Mouse (Mus musculus): Measurements from ENCODE around the gene Cbll1.

Gene Cbll1

GRCm38 (mm10) chr12:31499314-31500131, at the start of gene Cbll1:
Gene Cbll1, minus strand, starts transcription at chr12:31499616.
- DNase-seq (ENCODE audit: low spot score in 2 of 2): peak; percentile 86 to 94

- DNase-seq (ENCODE audit: low spot score in 2 of 2): no peak
Observed at GRCm38 (mm10) chr12:31546061-31546460, 46.6 kb upstream of the Cbll1 start.

DNA sequence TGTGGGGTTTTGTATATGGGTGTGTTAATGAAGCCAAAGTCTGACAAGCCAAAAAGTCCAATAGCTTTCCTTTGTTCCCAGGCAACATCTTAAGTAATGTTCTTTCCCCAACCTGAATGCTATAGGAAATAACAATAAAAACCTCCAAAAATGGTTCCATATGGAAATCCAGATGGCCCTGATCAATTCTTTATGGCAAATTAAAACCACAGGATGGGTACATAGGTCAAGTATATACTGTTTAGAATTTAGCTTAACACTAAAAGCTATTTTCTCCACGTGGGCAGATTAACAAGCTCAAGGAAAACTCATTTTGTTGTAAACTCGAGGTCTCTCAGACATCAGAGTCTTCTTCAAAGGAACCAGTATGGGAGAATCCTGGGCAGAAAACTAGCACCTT, 45.8 kb upstream of the Cbll1 start:
- no peak for DNase-seq (ENCODE audit: low spot score in 2 of 2)

DNA sequence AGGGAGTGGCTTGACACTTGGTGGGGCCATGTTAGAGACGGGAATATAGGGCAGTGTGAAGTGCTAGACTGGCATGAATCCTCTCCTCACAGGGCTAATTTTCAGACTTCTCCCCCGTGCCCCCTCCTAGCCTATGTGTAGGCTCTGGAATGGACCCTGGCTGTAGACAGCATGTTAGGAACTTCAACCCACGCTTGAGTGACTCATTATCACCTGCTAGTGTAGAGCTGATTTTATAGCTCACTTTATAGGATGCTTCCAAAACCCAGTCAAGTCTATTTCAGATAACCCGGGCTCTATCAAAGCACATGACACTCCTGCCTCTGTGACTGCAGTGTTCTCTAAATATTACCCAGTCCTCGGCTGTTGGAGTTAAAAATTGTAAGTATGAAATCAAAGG, 42.1 kb upstream of the Cbll1 start:
- DNase-seq (ENCODE audit: low spot score in 2 of 2): no peak

- no peak for DNase-seq (ENCODE audit: low spot score in 2 of 2)
Observed at GRCm38 (mm10) chr12:31539783-31540182, 40.4 kb upstream of the Cbll1 start.

GRCm38 (mm10) chr12:31537515-31538230, 38.3 kb upstream of the Cbll1 start:
- no peak for DNase-seq (ENCODE audit: low spot score in 2 of 2)

- no peak for DNase-seq (ENCODE audit: low spot score in 2 of 2)
Observed at GRCm38 (mm10) chr12:31534060-31534843, 34.8 kb upstream of the Cbll1 start.

DNA sequence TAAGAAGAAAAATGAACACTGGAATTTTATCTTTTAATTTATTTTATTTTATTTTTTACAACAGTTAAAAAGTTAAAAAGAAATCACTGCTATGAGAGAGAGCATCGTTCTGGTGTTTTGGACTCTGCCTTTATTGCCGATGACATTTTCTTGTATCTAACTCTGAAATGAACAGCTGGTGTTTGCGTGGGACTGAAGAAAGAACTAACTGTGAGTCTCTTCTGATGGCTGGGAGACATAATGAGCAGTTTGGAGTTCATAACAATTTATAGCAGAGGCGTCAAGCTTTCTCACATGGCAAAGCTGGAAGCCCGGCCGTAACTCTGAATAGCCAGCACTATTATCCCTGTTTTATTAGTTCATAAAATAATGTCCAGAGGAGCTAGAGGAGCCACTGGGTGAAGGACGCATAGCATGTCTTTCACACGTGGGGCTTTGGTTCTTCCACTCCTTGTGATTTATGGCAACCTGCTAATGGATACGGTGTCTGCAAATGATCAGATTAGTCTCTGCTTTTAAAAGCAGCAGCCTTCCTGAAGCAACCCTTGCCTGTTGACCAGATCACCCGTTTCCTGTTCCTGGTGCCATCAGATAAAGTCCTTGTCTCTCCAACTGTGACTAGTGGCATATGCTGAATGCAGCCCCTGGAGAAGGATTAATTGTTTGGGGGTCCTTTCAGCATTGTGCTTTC, 33.9 kb upstream of the Cbll1 start:
- DNase-seq (ENCODE audit: low spot score in 2 of 2): peak; percentile 30 to 55

DNA sequence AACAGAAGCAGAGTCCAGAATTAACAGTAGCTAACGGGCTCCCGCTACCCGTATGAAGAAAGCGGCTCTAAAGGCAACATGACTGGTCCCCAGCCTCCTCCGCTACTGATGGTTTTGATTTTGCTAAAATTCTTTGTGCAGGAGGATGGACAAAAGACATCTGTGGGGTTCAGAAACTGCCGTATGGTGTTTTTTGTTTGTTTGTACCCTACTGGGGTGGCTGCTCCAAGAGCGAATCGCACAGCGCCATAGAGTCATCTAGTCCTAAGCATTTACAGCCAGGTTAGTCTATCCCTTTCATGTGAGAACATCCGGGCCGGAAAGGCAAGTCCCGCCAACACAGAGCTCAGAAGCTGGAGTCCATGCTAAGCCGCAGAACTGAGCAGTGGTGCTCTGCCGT, 32.6 kb upstream of the Cbll1 start:
- DNase-seq (ENCODE audit: low spot score in 2 of 2): no peak

DNA sequence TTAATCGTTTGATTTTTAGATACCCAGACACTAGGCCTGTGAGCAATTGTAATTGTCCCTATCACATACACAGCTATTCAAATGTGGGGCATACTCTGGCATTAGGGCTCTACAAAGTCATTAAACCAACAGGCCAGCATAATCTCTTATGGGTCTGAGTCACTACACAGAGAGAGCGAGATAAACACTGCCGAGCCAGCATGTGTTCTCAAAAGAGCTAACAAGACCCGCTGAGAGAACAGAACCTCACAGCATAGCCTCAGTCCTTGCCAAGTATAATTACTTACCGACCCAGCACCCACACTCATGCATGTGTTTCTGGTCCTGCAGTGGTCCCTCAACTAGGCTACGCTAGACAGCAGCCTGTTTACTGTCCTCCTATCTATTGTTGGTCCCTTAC, 28.0 kb upstream of the Cbll1 start:
- DNase-seq (ENCODE audit: low spot score in 2 of 2): no peak

GRCm38 (mm10) chr12:31521371-31521770, 22.0 kb upstream of the Cbll1 start:
- no peak for DNase-seq (ENCODE audit: low spot score in 2 of 2)

DNA sequence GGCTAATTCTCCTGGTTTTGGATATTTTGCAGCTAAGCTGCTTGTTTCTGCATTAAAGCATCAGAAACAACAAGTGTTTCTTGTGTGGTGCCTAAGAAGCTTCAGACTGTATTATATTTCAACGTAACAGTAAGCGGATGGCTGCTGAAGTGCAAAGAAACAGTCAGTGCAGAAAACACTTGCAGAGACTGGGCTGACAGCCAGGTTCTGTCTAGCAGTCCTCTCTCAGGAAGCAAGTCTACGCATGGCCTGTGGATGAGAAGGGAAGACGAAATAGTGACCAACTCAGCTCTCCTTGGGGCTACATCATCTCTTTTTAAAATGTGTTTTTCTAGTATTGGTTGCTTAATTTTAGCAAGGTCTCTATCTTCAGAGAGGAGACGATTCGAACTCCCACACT, 20.7 kb upstream of the Cbll1 start:
- DNase-seq (ENCODE audit: low spot score in 2 of 2): no peak

GRCm38 (mm10) chr12:31513724-31514503, 14.5 kb upstream of the Cbll1 start:
- no peak for DNase-seq (ENCODE audit: low spot score in 2 of 2)

GRCm38 (mm10) chr12:31512634-31513411, 13.4 kb upstream of the Cbll1 start:
- DNase-seq (ENCODE audit: low spot score in 2 of 2): no peak

DNA sequence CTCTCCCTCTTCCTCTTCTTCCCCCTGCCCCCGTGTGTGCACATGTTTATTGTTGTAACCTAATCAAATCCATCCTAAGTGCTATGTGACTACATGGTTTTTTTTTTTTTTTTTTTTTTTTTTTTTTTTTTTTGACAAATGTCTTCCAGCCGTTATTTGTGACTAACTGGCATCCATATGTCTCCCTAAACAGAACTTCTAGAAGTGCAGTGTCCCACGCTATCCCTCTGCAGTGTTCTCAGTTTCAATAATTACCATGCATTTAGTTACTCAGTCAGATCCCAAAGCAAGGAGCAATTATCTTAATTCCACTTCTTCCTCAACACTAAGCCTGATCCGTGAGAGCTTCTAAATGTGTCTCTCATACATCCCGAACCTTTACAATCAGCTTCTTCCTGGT, 11.8 kb upstream of the Cbll1 start:
- DNase-seq (ENCODE audit: low spot score in 2 of 2): no peak

DNA sequence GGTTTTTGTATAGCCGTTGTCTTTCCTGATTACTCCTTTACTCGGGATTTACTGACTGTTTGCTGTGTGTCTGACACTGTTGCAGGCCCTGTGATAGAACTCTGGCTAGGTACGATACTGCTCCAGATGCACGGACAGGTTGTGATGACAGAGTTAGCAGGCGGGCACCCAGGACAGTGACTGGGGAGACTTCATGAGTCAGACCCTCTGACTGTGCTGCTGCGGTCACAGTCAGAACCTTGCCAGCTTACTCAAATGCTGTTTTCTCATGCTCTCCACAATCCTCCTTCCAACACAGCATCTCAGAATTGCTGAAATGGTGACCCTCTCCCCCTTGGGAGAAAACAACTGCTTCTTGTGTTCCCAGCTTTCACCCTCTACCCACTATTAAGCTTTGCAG, 9.1 kb upstream of the Cbll1 start:
- DNase-seq (ENCODE audit: low spot score in 2 of 2): no peak

DNA sequence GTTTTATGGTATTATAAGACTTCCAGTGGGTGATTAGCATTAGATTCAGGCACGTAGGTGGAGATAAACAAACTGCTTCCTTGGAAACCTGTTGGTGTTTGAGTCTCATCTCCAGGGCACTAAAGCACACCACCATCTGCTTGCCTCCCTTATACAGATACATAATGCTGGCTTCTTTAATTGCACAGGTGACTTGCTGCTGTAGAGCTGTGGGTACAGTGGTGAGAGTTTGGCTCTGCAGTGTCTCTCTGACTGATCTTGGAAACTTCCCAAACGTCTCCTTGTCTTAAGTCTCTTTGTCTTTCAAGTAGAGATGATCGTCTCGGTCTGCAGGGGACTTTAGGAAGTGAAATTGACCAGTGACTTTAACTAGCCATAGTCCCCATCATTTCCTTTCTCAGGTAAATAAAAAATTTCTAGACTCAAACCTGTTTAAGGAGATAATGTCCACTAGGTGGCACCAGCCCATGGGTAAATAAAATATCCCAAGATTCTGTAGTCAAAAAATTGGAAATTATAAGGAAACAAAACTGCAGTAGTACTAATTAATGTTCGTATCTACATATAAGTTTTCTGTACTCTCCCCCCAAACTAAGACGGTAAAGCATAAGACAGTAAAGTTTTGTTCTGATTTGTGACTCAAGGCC, 8.4 kb upstream of the Cbll1 start:
- peak in 1 of 2 experiments; percentile 51 for DNase-seq (ENCODE audit: low spot score in 2 of 2)

GRCm38 (mm10) chr12:31503211-31503610, 3.8 kb upstream of the Cbll1 start:
- DNase-seq (ENCODE audit: low spot score in 2 of 2): no peak

DNA sequence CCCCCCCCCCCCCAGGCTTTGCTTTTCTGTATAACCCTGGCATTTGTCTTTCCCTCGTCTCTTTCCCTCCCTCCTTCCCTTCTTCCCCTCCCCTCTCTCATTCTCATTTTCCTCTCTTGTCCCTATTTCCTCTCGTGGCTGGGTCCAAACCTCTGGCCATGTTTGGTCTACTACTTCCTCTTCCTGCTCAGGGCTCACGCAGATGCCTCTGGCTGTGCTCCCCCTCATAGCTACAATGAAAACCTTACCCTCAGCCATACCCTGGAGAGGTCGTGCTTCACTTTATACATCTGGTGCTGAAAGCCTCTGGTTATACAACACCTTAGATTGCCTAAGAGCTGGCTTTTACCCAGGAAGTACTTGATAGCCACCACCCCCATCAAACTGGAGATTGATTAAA, 1.9 kb upstream of the Cbll1 start:
- DNase-seq (ENCODE audit: low spot score in 2 of 2): no peak

- DNase-seq (ENCODE audit: low spot score in 2 of 2): no peak
Observed at GRCm38 (mm10) chr12:31500196-31500595, 780 bp upstream of the Cbll1 start.
